Mouse (Mus musculus): Measurements from ENCODE around the gene Gamt. TPM values are rescaled to one million over a fixed set of nuclear protein-coding genes. Genes with fewer than 3 reads are reported as not detected.

Gamt gene
- polyA plus RNA-seq, 1 experiment from 2014 or later, result 21.3 TPM

DNA sequence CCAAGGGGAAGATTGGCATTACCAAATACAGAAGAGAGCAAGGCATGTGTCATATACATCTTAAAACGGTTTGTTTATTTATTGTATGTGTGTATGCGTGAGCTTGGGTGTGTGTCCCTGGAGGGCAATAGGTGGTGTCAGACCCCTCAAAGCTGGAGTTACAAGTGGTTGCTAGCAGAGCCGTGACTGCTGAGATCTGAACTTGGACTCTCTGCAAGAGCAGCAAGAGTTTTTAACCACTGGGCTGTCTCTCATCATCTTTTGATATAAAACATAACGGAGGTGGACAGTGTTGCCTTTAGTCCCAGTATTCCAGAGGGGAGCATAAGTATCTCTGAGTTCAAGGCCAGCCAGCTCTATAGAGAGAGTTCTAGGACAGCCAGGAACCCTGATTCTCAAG, 52.6 kb downstream of the Gamt start:
- H3K9ac ChIP-seq (replicated peaks), result no peak overlapping the region
- no peaks in the 10 kb centered on the region for H3K9me3 ChIP-seq
- no peak overlapping the region for H3K4me2 ChIP-seq (replicated peaks)
- H3K4me1 ChIP-seq, result peaks cover 21% of the 10 kb centered on the region
- 0 out of 2 replicates have a peak overlapping the region, but pooled peaks have one; percentile 82 for H3K27ac ChIP-seq (replicated peaks)
- ATAC-seq (replicated peaks), result no peak
- no peaks in the 10 kb centered on the region for H3K27me3 ChIP-seq
- H3K4me3 ChIP-seq, result no peak overlapping the region
- 82% methylated on average over 4 of the region's 4 CpGs for WGBS
- H3K36me3 ChIP-seq, result no peaks in the 10 kb centered on the region

Small RNA genes within 50 kb of the gene (microRNA-seq; reads per million reads assigned to microRNA genes)
- gene Mir6911, result 0.88 reads per million

Other genes with a start within 250 kb of the Gamt start
- 1.3 TPM in 2 replicates for gene Arhgap45, start 244.4 kb downstream of the Gamt start, polyA plus RNA-seq (2015; fragmentation: Nextera tagmentation; extraction: Ambion mirVana)
- 179 and 186 TPM in 2 replicates for gene Polr2e, start 221.2 kb downstream of the Gamt start, polyA plus RNA-seq (2015; fragmentation: Nextera tagmentation; extraction: Ambion mirVana)
- gene Gpx4, start 213.8 kb downstream of the Gamt start, polyA plus RNA-seq (2015; fragmentation: Nextera tagmentation; extraction: Ambion mirVana), result 472 and 476 TPM in 2 replicates
- gene Sbno2, start 155.4 kb downstream of the Gamt start, polyA plus RNA-seq (2015; fragmentation: Nextera tagmentation; extraction: Ambion mirVana), result 13.4 TPM in 2 replicates
- gene Stk11, start 145.2 kb downstream of the Gamt start, polyA plus RNA-seq (2015; fragmentation: Nextera tagmentation; extraction: Ambion mirVana), result 20.3 and 21.5 TPM in 2 replicates
- gene Atp5d, start 122.4 kb downstream of the Gamt start, polyA plus RNA-seq (2015; fragmentation: Nextera tagmentation; extraction: Ambion mirVana), result 437 and 444 TPM in 2 replicates
- 29.7 and 39.5 TPM in 2 replicates for gene Cbarp, start 120.2 kb downstream of the Gamt start, polyA plus RNA-seq (2015; fragmentation: Nextera tagmentation; extraction: Ambion mirVana)
- 33.0 and 34.9 TPM in 2 replicates for gene Midn, start 112.7 kb downstream of the Gamt start, polyA plus RNA-seq (2015; fragmentation: Nextera tagmentation; extraction: Ambion mirVana)
- 350 and 358 TPM in 2 replicates for gene Cirbp, start 95.0 kb downstream of the Gamt start, polyA plus RNA-seq (2015; fragmentation: Nextera tagmentation; extraction: Ambion mirVana)
- gene 1600002K03Rik, start 88.1 kb downstream of the Gamt start, polyA plus RNA-seq (2015; fragmentation: Nextera tagmentation; extraction: Ambion mirVana), result 9.7 and 12.7 TPM in 2 replicates
- gene Efna2, start 81.5 kb downstream of the Gamt start, polyA plus RNA-seq (2015; fragmentation: Nextera tagmentation; extraction: Ambion mirVana), result 35.8 and 36.5 TPM in 2 replicates
- gene Mum1, start 34.6 kb downstream of the Gamt start, polyA plus RNA-seq (2015; fragmentation: Nextera tagmentation; extraction: Ambion mirVana), result 49.9 and 52.8 TPM in 2 replicates
- 248 and 260 TPM in 2 replicates for gene Ndufs7, start 11.9 kb downstream of the Gamt start, polyA plus RNA-seq (2015; fragmentation: Nextera tagmentation; extraction: Ambion mirVana)
- 70.0 and 78.4 TPM in 2 replicates for gene Dazap1, start 474 bp upstream of the Gamt start, polyA plus RNA-seq (2015; fragmentation: Nextera tagmentation; extraction: Ambion mirVana)
- 628 and 651 TPM in 2 replicates for gene Rps15, start 31.4 kb upstream of the Gamt start, polyA plus RNA-seq (2015; fragmentation: Nextera tagmentation; extraction: Ambion mirVana)
- 205 and 210 TPM in 2 replicates for gene Apc2, start 35.0 kb upstream of the Gamt start, polyA plus RNA-seq (2015; fragmentation: Nextera tagmentation; extraction: Ambion mirVana)
- 36.9 and 38.1 TPM in 2 replicates for gene 2310011J03Rik, start 59.5 kb upstream of the Gamt start, polyA plus RNA-seq (2015; fragmentation: Nextera tagmentation; extraction: Ambion mirVana)
- 2.5 and 2.6 TPM in 2 replicates for gene Pcsk4, start 68.5 kb upstream of the Gamt start, polyA plus RNA-seq (2015; fragmentation: Nextera tagmentation; extraction: Ambion mirVana)
- gene Reep6, start 68.9 kb upstream of the Gamt start, polyA plus RNA-seq (2015; fragmentation: Nextera tagmentation; extraction: Ambion mirVana), result 2.6 and 2.9 TPM in 2 replicates
- gene Adamtsl5, start 87.4 kb upstream of the Gamt start, polyA plus RNA-seq (2015; fragmentation: Nextera tagmentation; extraction: Ambion mirVana), result 0.32 and 0.61 TPM in 2 replicates
- gene Plk5, start 95.4 kb upstream of the Gamt start, polyA plus RNA-seq (2015; fragmentation: Nextera tagmentation; extraction: Ambion mirVana), result 2.2 and 2.7 TPM in 2 replicates
- 22.0 and 22.7 TPM in 2 replicates for gene Mex3d, start 126.6 kb upstream of the Gamt start, polyA plus RNA-seq (2015; fragmentation: Nextera tagmentation; extraction: Ambion mirVana)
- 281 and 295 TPM in 2 replicates for gene Mbd3, start 138.5 kb upstream of the Gamt start, polyA plus RNA-seq (2015; fragmentation: Nextera tagmentation; extraction: Ambion mirVana)
- gene Uqcr11, start 145.8 kb upstream of the Gamt start, polyA plus RNA-seq (2015; fragmentation: Nextera tagmentation; extraction: Ambion mirVana), result 551 and 574 TPM in 2 replicates
- 85.2 and 89.6 TPM in 2 replicates for gene Tcf3, start 172.6 kb upstream of the Gamt start, polyA plus RNA-seq (2015; fragmentation: Nextera tagmentation; extraction: Ambion mirVana)
- 0.23 and 0.61 TPM in 2 replicates for gene Onecut3, start 233.8 kb upstream of the Gamt start, polyA plus RNA-seq (2015; fragmentation: Nextera tagmentation; extraction: Ambion mirVana)

All from forebrain, embryonic 15.5 days (tissue).